Mouse (Mus musculus) thymus, postnatal 14 days (tissue): Measurements from ENCODE around the gene Gm17509.
"Not testable (repeated sequence)": the region's sequence is repeated elsewhere in the genome, so short reads cannot be mapped to it uniquely, and the experiment has no call there.

Source experiments
- DNase-seq: peaks from one replicate; pipeline ENCODE4 v3.0.0; 2021

The Gm17509 gene

GRCm38 (mm10) chr13:117206066-117206465, 14.8 kb downstream of the Gm17509 start:
- DNase-seq = peak; percentile 45

GRCm38 (mm10) chr13:117204685-117205084, 16.2 kb downstream of the Gm17509 start:
- no peak for DNase-seq

- DNase-seq = peak; percentile 60
Measured at GRCm38 (mm10) chr13:117202755-117203471, 18.0 kb downstream of the Gm17509 start.

- peak; percentile 92 for DNase-seq
Measured at GRCm38 (mm10) chr13:117198402-117199083, 22.3 kb downstream of the Gm17509 start.

GRCm38 (mm10) chr13:117197666-117198065, 23.2 kb downstream of the Gm17509 start:
- no peak for DNase-seq

- peak; percentile 51 for DNase-seq
Measured at GRCm38 (mm10) chr13:117195569-117196495, 25.0 kb downstream of the Gm17509 start.

- no peak for DNase-seq
Measured at GRCm38 (mm10) chr13:117193422-117193983, 27.4 kb downstream of the Gm17509 start.

GRCm38 (mm10) chr13:117192161-117192560, 28.7 kb downstream of the Gm17509 start:
- no peak for DNase-seq

GRCm38 (mm10) chr13:117185329-117185728, 35.5 kb downstream of the Gm17509 start:
- DNase-seq = no peak

GRCm38 (mm10) chr13:117183288-117183687, 37.6 kb downstream of the Gm17509 start:
- DNase-seq = no peak

GRCm38 (mm10) chr13:117180912-117181311, 40.0 kb downstream of the Gm17509 start:
- DNase-seq = not testable (repeated sequence)
